Mouse (Mus musculus) brain, embryonic 14.5 days (tissue): ENCODE data around the gene Pus10. TPM values are rescaled to one million over a fixed set of nuclear protein-coding genes. Genes with fewer than 3 reads are reported as not detected.
"Not testable (repeated sequence)": the region's sequence is repeated elsewhere in the genome, so short reads cannot be mapped to it uniquely, and the experiment has no call there.

Experiments used
- DNase-seq: peaks from one replicate; pipeline ENCODE4 v3.0.0-alpha.2; 2011; ENCODE audit warnings: low read depth
- CTCF ChIP-seq: fragments of 200-500 bp; IDR thresholded peaks from 2 replicates; pipeline ENCODE4 v1.5.1; 2012; ENCODE audit warnings: inconsistent platforms, mild to moderate bottlenecking, moderate library complexity, borderline replicate concordance; ENCODE audit not compliant: insufficient read depth, insufficient read length; ENCODE audit errors: extremely low read depth
- POLR2A ChIP-seq: fragments of 200-500 bp; IDR thresholded peaks from 2 replicates; pipeline ENCODE4 v1.6.1; 2012; ENCODE audit warnings: mild to moderate bottlenecking, inconsistent platforms, borderline replicate concordance; ENCODE audit not compliant: poor library complexity, insufficient read depth, insufficient read length, severe bottlenecking; ENCODE audit errors: extremely low read depth
- polyA plus RNA-seq: library from polyadenylated mRNA; depleted of rRNA; stranded (reverse); fragments of >200 nt; gene quantifications from 2 replicates; pipeline ENCODE4 v1.2.3, GENCODE M21; 2012

The Pus10 gene
- polyA plus RNA-seq, 1 experiment = 12.6 TPM

- no peak for DNase-seq
- TF ChIP-seq POLR2A = no peak
Measured at GRCm38 (mm10) chr11:23734749-23735286, 69.3 kb downstream of the Pus10 start.

- peak; percentile 6 for DNase-seq
- no peak for TF ChIP-seq CTCF
Measured at GRCm38 (mm10) chr11:23735820-23736470, 70.5 kb downstream of the Pus10 start.

DNA sequence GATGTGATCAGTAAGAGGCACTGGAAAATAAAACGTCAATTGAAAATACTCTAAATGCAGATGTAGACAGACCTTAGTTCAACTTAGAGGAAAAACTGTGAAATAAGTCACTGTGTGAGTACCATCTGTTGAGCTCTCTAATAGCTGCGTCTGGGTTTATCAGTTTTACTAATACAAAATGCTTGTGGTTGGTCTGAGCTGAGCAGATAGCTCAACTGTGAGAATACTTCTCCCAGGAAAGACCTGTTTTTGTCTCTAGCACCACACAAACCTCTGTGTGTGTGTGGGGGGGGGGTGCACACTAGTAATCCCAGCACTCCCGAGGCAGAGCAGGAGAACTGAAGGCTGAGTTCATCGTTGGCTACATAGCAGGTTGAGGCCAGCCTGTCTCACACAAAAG, 75.4 kb downstream of the Pus10 start:
- no peak for DNase-seq
- TF ChIP-seq POLR2A (no peak), CTCF (no peak)

DNA sequence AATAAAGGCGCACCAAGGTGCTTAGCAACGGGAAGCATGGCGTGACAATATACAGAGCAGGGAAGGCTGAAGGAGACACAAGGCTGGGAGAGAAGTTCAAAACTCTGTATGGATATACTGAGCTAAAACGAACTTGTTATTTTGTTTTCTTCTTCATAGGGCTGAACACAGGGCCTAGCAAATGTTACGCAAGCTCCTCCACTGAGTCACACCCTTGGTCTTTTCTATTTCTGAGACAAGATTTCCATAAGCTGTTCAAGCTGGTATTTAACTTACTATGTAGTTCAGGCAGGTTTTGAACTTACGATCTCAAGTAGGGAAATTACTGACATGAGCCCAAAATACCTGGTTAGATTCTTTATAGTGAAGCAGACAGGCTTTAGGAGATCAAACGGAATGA, 75.9 kb downstream of the Pus10 start:
- TF ChIP-seq POLR2A (no peak), CTCF (no peak)
- DNase-seq = no peak

GRCm38 (mm10) chr11:23744352-23744751, 78.9 kb downstream of the Pus10 start:
- DNase-seq = no peak
- TF ChIP-seq POLR2A = no peak

DNA sequence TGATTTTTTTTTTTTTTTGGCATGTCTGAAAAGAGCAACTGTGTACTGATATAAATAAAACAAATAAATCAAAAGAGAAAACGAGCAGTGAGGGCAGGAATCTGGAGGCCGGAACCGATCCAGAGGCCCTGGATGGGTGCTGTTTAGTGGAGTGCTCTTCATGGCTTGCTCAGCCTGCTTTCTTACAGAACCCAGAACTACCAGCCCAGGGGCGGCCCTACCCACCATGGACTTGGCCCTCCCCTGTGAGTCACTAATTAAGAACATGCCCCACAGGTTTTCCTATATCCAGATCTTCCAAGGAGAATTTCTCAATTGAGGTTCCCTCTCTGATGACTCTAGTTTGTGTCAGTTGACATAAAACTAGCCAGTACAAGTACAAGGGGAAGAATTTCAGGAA, 80.6 kb downstream of the Pus10 start:
- DNase-seq = no peak
- TF ChIP-seq POLR2A = no peak
- no peak for TF ChIP-seq CTCF

- no peak for DNase-seq
- TF ChIP-seq POLR2A (no peak), CTCF (no peak)
Measured at GRCm38 (mm10) chr11:23753136-23753710, 87.7 kb downstream of the Pus10 start.

GRCm38 (mm10) chr11:23754329-23754728, 88.9 kb downstream of the Pus10 start:
- no peak for DNase-seq
- no peak for TF ChIP-seq CTCF

DNA sequence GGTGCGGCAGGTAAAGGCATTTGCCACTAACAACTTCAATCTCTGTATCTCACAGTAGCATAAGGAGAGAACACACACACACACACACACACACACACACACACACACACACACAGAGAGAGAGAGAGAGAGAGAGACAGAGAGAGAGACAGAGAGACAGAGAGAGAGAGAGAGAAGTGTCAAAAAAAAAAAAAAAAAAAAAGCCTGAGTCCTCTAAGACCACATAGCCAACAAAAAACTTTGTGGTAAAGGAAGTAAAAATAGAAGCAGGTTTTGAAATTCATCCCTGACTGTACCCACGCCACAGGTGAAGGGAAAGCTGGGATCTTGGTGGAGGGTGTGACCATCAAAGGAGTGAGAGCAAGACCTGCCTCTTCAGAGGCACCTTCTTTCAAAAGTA, 92.7 kb downstream of the Pus10 start:
- DNase-seq = no peak
- TF ChIP-seq POLR2A (no peak), CTCF (no peak)

DNA sequence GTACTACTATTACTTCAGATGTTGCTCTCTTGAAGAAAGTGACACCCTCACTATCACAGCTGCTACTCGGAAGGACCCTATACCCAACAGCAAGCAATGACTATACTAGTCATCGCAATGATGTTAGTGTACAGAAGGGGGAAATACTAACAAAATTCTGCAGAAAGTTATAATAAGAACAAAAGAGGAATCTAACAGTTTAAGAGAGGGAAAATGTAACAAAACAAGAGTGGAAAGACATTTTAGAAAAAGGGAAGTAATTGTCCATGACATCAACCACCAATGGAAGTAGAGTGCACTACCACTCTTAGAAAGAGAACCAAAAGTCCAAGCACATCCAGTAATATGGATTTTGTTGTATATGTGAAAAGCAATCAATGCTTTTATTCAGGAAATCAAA, 97.2 kb downstream of the Pus10 start:
- DNase-seq = no peak
- no peak for TF ChIP-seq CTCF

GRCm38 (mm10) chr11:23767369-23767768, 101.9 kb downstream of the Pus10 start:
- not testable (repeated sequence) for DNase-seq

DNA sequence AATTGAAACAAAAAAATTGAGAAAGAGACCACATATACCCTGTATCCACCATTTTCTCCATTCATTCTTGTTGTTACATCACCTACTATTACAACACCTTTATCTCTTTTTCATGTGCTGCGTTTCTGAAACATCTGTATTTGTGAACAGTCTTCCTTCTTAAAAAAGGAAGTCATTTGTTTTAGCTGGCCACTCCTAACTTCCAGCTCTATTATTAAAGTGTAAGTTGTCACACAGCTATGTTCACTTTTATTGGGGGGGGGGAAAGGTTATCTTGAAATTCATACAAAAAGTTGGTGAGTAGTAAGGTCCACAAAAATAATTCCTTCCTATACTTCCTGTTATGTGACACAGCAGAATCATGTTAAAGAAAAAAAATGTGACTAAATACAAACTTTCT, 102.5 kb downstream of the Pus10 start:
- no peak for TF ChIP-seq POLR2A
- no peak for TF ChIP-seq CTCF
- no peak for DNase-seq

DNA sequence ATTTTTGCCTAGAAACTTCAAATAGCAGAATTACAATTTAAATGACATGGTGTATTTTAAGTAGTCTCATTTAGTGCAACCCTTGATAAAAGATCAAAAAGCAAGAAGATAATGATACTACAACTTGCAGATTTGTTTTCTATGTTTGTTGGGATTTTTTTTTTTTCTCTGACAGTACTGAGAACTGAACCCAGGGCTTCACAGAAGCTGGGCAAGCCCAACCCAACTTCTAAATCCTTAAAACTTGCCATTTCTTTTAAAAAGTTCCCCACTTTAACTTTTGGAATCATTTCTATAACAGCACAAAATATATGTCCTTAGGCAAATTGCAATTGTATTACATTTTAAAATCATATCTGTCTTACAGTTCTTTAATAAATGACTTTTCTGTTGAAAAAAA, 103.6 kb downstream of the Pus10 start:
- TF ChIP-seq POLR2A = no peak
- TF ChIP-seq CTCF = no peak
- no peak for DNase-seq
